Mouse (Mus musculus) stomach, postnatal 0 days (tissue): ENCODE results near the gene Shisal1.

Source experiments
- CTCF ChIP-seq: IDR thresholded peaks from 2 replicates; pipeline ENCODE4 v1.5.1; 2016; ENCODE audit warnings: antibody characterized with exemption, low read depth, mild to moderate bottlenecking, moderate library complexity
- EP300 ChIP-seq: optimal IDR thresholded peaks from 2 replicates; pipeline ENCODE3; 2016; ENCODE audit warnings: antibody characterized with exemption

DNA sequence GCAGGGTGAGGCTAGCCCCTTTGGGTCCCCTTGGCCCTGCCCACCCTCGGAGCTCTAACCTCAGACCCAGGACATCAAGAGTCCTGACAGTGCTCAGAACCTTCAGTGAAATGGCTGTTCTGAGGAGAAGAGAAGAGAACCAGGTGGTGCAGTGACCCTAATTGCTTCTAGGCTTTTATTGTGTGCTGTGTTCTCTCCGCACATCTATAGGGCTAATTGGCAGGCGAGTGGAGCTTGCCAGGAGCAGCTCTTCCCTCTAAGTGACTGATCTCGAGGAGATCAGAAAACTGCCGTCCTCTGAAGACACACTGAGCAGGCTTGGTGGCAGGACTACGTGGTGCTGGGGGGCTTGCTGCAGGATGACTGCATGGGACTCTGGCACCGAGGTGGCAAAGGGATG is 43.6 kb upstream of the Shisal1 start:
- TF ChIP-seq EP300 (no peak), CTCF (no peak)
